Comparison of ENCODE assay signal across 15 mouse cellular contexts in the genomic region with DNA sequence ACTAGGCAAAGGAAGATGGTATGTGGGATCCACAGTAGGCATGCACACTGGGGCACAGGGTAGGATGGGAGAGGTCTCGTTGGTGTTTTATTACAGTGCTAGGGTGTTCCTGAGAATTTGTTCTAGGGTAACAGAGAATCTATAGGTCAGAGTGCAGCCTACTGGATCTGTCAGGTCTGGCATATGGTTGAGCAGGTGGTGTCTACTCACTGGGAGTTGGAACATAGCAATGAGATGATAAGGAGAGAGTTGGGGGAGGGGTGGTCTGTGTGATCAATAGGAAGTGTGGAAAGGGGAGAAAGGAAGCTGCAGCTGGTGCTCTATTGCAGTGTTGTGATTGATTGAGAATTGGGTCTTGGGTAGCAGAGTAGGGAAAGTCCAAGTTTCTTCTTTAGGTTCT.
"Had no signal": no experiment of that assay in that cellular context is flagged by ENCODE, and none has a peak within 500 bp of the region (broad histone marks: within the 10 kb centered on the region; RNA-seq: fewer than 3 reads in every experiment).

No protein-coding gene starts in this region.

- H3K27me3 ChIP-seq: limb, embryonic 15.5 days; liver, embryonic 12.5 days; lung, embryonic 15.5 days; megakaryocyte, embryonic 14.5 days; neural tube, embryonic 13.5 days had no signal

- ATAC-seq: liver, embryonic 12.5 days; midbrain, embryonic 16.5 days had no signal

- H3K4me1 ChIP-seq: limb, embryonic 15.5 days; liver, embryonic 12.5 days; lung, embryonic 15.5 days; megakaryocyte, embryonic 14.5 days; neural tube, embryonic 13.5 days had no signal

- H3K27ac ChIP-seq: limb, embryonic 15.5 days; liver, embryonic 12.5 days; lung, embryonic 15.5 days; macrophage; neural tube, embryonic 13.5 days had no signal

- H3K4me2 ChIP-seq: limb, embryonic 15.5 days; liver, embryonic 12.5 days; lung, embryonic 15.5 days; midbrain, embryonic 11.5 days; neural tube, embryonic 13.5 days had no signal

- DNase-seq: kidney, postnatal 14 days; lung, postnatal 14 days; retina, postnatal 1 day; right cerebral cortex, postnatal 4 days; spleen, adult 18-20 months; thymus, adult 18-20 months; thymus, postnatal 14 days had no signal

- H3K9me3 ChIP-seq: limb, embryonic 15.5 days; liver, embryonic 12.5 days; lung, embryonic 15.5 days; neural tube, embryonic 13.5 days had no signal

- H3K36me3 ChIP-seq: limb, embryonic 15.5 days; liver, embryonic 12.5 days; lung, embryonic 15.5 days; neural tube, embryonic 13.5 days had no signal

- H3K4me3 ChIP-seq: limb, embryonic 15.5 days; liver, embryonic 12.5 days; lung, embryonic 15.5 days; megakaryocyte, embryonic 14.5 days; neural tube, embryonic 13.5 days had no signal

- H3K9ac ChIP-seq: limb, embryonic 15.5 days; liver, embryonic 12.5 days; lung, embryonic 15.5 days; neural tube, embryonic 13.5 days had no signal
